Mouse (Mus musculus) adrenal gland, adult 10 weeks (tissue): Measurements from ENCODE around the gene Cox11. TPM values are rescaled to one million over a fixed set of nuclear protein-coding genes. Genes with fewer than 3 reads are reported as not detected.

Experiments used
- polyA plus RNA-seq: library from polyadenylated mRNA; stranded (reverse); fragments of 350-450 nt; fragmentation: Illumina TruSeq; extraction: RNeasy Lipid Tissue Mini Kit (QIAGEN cat#74804); gene quantifications from one replicate; pipeline ENCODE4 v1.2.3, GENCODE M21; 2014; ENCODE audit warnings: low read depth, low replicate concordance

The Cox11 gene
- 50.2 TPM for polyA plus RNA-seq

GRCm38 (mm10) chr11:90637440-90638311 lies at the start of gene Cox11, which contains the start of gene Stxbp4:
TSS of gene Cox11 (plus strand) at chr11:90638173.
TSS of gene Stxbp4 (minus strand) at chr11:90638084.

GRCm38 (mm10) chr11:90687460-90688416 lies 49.8 kb downstream of the Cox11 start, which contains the start of gene Tom1l1:
TSS of gene Tom1l1 (minus strand) at chr11:90688366.

Other genes starting within 250 kb of the Cox11 start
- 17.1 TPM for gene Hlf, start 247.3 kb upstream of the Cox11 start, polyA plus RNA-seq
- gene Stxbp4, start 89 bp upstream of the Cox11 start, polyA plus RNA-seq: 21.5 TPM
- 142 TPM for gene Tom1l1, start 50.2 kb downstream of the Cox11 start, polyA plus RNA-seq